Mouse (Mus musculus): ENCODE measurements around the gene Rgl1. TPM values are rescaled to one million over a fixed set of nuclear protein-coding genes. Genes with fewer than 3 reads are reported as not detected.
"Not testable (repeated sequence)": the region's sequence is repeated elsewhere in the genome, so short reads cannot be mapped to it uniquely, and the experiment has no call there.

Gene Rgl1
- polyA plus RNA-seq, 1 experiment, result 7.1 TPM

DNA sequence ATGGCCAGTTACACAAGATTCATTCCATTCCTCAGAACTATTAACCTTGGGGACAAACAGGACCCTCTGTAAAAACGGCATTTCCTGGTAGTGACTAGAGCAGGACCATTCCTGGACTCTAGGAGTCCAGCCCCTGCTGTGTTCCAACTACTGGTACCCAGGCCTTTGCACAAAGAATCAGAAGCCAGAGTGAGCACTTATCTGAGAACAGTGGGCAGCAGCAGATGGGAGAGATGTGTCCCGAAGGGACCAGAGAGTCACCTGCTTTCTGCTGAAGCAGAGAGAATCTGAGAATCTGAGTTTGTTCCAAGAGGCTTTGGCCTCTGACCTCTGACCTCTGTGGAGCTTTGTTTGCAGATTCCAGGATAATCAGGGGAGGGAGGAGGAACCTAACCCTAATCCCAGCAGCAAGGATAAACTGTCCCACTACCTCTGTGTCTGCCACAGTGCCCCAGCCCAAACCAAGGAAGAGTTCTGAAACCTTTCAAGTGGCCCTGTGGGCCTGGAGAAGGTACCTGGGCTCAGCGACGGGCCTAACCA is 22.0 kb upstream of the Rgl1 start:
- WGBS, result 87% methylated on average over 4 of the region's 4 CpGs
- TF ChIP-seq CTCF (IDR thresholded peaks at IDR 0.05; ENCODE audit: borderline replicate concordance, control insufficient read depth, extremely low read depth, insufficient read depth, low read length, poor library complexity) (no peak), POLR2A (IDR thresholded peaks at IDR 0.05; ENCODE audit: control insufficient read depth, extremely low read depth, insufficient read depth, low read length, poor library complexity) (no peak)
- H3K27ac ChIP-seq (ENCODE audit: control insufficient read depth, insufficient read depth, low read length), result no peak overlapping the region
- H3K4me3 ChIP-seq (ENCODE audit: control insufficient read depth, insufficient read depth, low read length), result no peak overlapping the region
- no peaks in the 10 kb centered on the region for H3K27me3 ChIP-seq (ENCODE audit: control insufficient read depth, insufficient read depth, low read length)
- DNase-seq, result no peak
- no peaks in the 10 kb centered on the region for H3K4me1 ChIP-seq (replicated peaks; ENCODE audit: control insufficient read depth, insufficient read depth, low read length)
- H3K36me3 ChIP-seq (ENCODE audit: control insufficient read depth, insufficient read depth, low read length), result no peaks in the 10 kb centered on the region

DNA sequence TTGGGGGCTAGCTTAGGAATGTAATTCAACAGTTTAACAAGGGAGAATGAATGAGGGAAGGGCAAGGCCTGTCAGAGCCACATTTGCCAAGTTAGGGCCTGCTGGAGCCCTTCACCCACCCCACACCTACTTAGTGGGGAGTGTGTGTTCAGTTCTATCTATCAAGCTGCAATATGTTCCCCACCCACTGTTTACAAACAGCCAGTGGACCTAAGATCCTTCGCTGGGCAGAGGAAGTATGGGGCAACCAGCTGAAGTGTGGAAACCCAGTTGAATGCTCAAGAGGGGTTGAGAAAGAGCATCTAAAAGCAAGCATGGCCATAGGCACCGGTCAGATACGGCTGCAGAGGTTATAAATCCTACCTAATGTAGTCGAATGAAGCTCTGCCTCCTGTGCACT is 20.8 kb upstream of the Rgl1 start:
- no peak overlapping the region for H3K27ac ChIP-seq (ENCODE audit: control insufficient read depth, insufficient read depth, low read length)
- no peak overlapping the region for H3K4me3 ChIP-seq (ENCODE audit: control insufficient read depth, insufficient read depth, low read length)
- H3K4me1 ChIP-seq (replicated peaks; ENCODE audit: control insufficient read depth, insufficient read depth, low read length), result no peaks in the 10 kb centered on the region
- no peaks in the 10 kb centered on the region for H3K27me3 ChIP-seq (ENCODE audit: control insufficient read depth, insufficient read depth, low read length)
- TF ChIP-seq POLR2A (IDR thresholded peaks at IDR 0.05; ENCODE audit: control insufficient read depth, extremely low read depth, insufficient read depth, low read length, poor library complexity), result no peak
- no peak for TF ChIP-seq CTCF (IDR thresholded peaks at IDR 0.05; ENCODE audit: borderline replicate concordance, control insufficient read depth, extremely low read depth, insufficient read depth, low read length, poor library complexity)
- H3K36me3 ChIP-seq (ENCODE audit: control insufficient read depth, insufficient read depth, low read length), result no peaks in the 10 kb centered on the region
- DNase-seq, result no peak
- WGBS, result 94% methylated on average over 4 of the region's 4 CpGs

DNA sequence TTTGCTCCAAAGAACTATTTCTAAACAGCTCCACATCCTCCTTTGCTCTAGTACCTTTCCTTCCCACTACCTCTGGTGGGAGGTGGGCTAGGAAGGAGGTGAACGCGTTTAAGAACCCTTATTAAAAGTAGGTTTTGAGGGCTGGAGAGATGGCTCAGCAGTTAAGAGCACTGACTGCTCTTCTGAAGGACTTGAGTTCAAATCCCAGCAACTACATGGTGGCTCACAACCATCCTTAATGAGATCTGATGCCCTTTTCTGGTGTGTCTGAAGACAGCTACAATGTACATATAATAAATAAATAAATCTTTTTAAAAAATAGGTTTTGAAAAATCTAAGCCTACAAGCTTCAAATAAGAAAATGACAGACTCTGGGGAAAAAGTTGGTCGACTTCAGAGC is 19.3 kb upstream of the Rgl1 start:
- not testable (repeated sequence) for H3K27me3 ChIP-seq (ENCODE audit: control insufficient read depth, insufficient read depth, low read length); DNase-seq; H3K36me3 ChIP-seq (ENCODE audit: control insufficient read depth, insufficient read depth, low read length); H3K4me3 ChIP-seq (ENCODE audit: control insufficient read depth, insufficient read depth, low read length); H3K4me1 ChIP-seq (replicated peaks; ENCODE audit: control insufficient read depth, insufficient read depth, low read length); H3K27ac ChIP-seq (ENCODE audit: control insufficient read depth, insufficient read depth, low read length)
- WGBS, result 73% methylated on average over 3 of the region's 3 CpGs

DNA sequence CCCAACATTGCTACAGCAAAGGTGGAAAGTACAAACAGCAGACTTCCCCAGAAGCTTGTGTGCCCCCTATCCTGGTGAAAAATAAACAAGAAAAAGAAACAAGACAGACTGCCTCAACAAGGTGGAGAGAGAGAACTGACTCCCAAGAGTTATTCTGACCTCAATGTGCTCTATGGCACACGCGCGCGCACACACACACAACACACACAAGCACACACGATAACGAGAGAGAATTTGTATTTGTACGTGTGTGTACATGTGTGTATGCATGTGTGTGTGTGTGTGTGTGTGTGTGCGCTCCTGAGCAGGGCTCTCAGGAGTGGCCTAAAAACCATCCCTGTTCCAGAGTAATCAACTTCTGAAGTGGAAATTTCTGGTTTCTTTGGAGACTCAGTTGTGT is 18.5 kb upstream of the Rgl1 start:
- Histone ChIP-seq H3K4me3 (ENCODE audit: control insufficient read depth, insufficient read depth, low read length) (no peak overlapping the region), H3K4me1 (replicated peaks; ENCODE audit: control insufficient read depth, insufficient read depth, low read length) (no peaks in the 10 kb centered on the region), H3K27ac (ENCODE audit: control insufficient read depth, insufficient read depth, low read length) (no peak overlapping the region), H3K36me3 (ENCODE audit: control insufficient read depth, insufficient read depth, low read length) (no peaks in the 10 kb centered on the region), H3K27me3 (ENCODE audit: control insufficient read depth, insufficient read depth, low read length) (no peaks in the 10 kb centered on the region)
- WGBS, result 98% methylated on average over 8 of the region's 8 CpGs
- TF ChIP-seq CTCF (IDR thresholded peaks at IDR 0.05; ENCODE audit: borderline replicate concordance, control insufficient read depth, extremely low read depth, insufficient read depth, low read length, poor library complexity) (no peak), POLR2A (IDR thresholded peaks at IDR 0.05; ENCODE audit: control insufficient read depth, extremely low read depth, insufficient read depth, low read length, poor library complexity) (no peak)
- DNase-seq, result no peak

DNA sequence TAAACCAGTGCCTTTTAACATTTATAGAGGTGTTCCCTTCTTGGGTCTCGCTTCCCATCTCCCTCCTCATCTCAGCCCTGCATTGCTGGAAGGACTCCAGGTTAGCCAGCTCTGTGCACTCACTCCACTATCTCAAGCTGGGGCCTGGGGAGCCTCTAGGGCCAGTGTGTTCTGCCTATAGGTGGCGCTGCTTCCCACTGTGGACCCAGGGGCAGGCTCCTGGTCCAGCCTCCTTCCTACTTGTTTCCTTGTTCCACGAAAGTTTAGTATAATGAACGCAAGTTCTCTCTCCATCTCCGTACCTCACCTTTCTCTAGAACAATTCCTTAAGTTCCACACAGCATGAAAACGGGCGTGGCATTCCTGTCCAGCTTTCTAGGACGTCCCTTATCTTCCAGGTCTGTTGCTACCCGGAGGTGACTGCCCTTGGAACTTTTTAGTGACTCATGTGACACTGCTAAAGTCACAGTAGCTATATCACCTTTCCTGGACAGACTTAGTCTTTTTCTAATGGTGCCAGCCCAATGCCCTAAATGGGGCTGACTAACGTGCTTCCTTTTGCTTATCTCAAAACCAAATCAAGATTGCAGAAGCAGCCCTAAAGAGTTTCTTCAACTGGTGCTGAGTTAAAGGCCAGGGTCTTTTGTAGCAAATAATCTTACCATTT is 13.1 kb upstream of the Rgl1 start:
- Histone ChIP-seq H3K36me3 (ENCODE audit: control insufficient read depth, insufficient read depth, low read length) (peaks cover 20% of the 10 kb centered on the region), H3K27ac (ENCODE audit: control insufficient read depth, insufficient read depth, low read length) (no peak overlapping the region), H3K4me1 (replicated peaks; ENCODE audit: control insufficient read depth, insufficient read depth, low read length) (peaks cover 2% of the 10 kb centered on the region; the same call in 1 of the 2 replicates), H3K4me3 (ENCODE audit: control insufficient read depth, insufficient read depth, low read length) (no peak overlapping the region), H3K27me3 (ENCODE audit: control insufficient read depth, insufficient read depth, low read length) (no peaks in the 10 kb centered on the region)
- peak; percentile 68 for DNase-seq
- 25% methylated on average over 10 of the region's 10 CpGs for WGBS
- TF ChIP-seq POLR2A (IDR thresholded peaks at IDR 0.05; ENCODE audit: control insufficient read depth, extremely low read depth, insufficient read depth, low read length, poor library complexity) (no peak), CTCF (IDR thresholded peaks at IDR 0.05; ENCODE audit: borderline replicate concordance, control insufficient read depth, extremely low read depth, insufficient read depth, low read length, poor library complexity) (peak; percentile 84)

DNA sequence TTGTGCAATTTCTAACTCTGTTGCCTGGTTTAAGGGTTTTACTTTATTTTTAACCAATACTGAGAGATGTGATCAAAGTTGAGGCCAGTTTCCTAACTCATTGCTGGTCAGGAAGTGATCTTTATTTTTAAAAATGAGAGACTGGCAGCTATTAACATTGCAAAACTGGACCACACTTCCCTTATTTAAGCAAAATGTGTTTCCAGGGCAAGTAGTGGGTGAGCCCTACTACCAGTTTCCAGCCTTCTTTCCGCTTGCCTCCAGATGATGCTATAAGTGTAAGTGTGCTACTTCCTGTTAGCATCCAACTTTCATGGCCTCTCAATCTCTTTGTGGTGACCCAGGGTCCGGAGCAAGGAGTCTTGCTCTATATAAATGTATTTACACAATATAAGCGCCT is 8.4 kb upstream of the Rgl1 start:
- H3K4me3 ChIP-seq (ENCODE audit: control insufficient read depth, insufficient read depth, low read length); H3K27me3 ChIP-seq (ENCODE audit: control insufficient read depth, insufficient read depth, low read length); H3K27ac ChIP-seq (ENCODE audit: control insufficient read depth, insufficient read depth, low read length); H3K4me1 ChIP-seq (replicated peaks; ENCODE audit: control insufficient read depth, insufficient read depth, low read length); DNase-seq: not testable (repeated sequence)
- 94% methylated on average over 3 of the region's 3 CpGs for WGBS
- H3K36me3 ChIP-seq (ENCODE audit: control insufficient read depth, insufficient read depth, low read length), result peaks cover 63% of the 10 kb centered on the region

DNA sequence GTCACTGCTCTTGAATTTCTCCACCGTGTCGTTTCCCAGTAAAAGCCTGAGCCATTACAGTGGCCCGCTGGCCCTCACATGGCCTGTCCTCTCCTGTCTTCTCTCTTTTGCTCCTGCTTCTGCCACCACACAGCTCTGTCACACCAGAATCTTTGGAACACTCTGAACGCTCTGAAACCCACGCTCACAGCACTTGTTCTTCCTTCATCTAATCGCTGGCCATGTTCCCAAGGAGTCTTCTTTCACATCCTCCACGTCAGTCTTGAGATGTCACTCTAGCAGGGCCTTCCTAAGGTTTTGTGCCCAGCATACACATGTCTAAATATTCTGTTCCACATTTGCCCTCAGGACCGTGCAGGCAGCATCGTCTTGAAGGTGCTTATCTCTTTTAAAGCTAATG is 4.9 kb upstream of the Rgl1 start:
- Histone ChIP-seq H3K4me3 (ENCODE audit: control insufficient read depth, insufficient read depth, low read length) (no peak overlapping the region), H3K36me3 (ENCODE audit: control insufficient read depth, insufficient read depth, low read length) (peaks cover 66% of the 10 kb centered on the region), H3K27me3 (ENCODE audit: control insufficient read depth, insufficient read depth, low read length) (no peaks in the 10 kb centered on the region), H3K27ac (ENCODE audit: control insufficient read depth, insufficient read depth, low read length) (no peak overlapping the region), H3K4me1 (replicated peaks; ENCODE audit: control insufficient read depth, insufficient read depth, low read length) (peaks cover under 1% of the 10 kb centered on the region; the same call in 1 of the 2 replicates)
- 96% methylated on average over 9 of the region's 9 CpGs for WGBS
- DNase-seq, result no peak
- TF ChIP-seq POLR2A (IDR thresholded peaks at IDR 0.05; ENCODE audit: control insufficient read depth, extremely low read depth, insufficient read depth, low read length, poor library complexity) (no peak), CTCF (IDR thresholded peaks at IDR 0.05; ENCODE audit: borderline replicate concordance, control insufficient read depth, extremely low read depth, insufficient read depth, low read length, poor library complexity) (no peak)
